Mouse (Mus musculus): ENCODE results near the gene Adnp.

- TF ChIP-seq CTCF (IDR thresholded peaks at IDR 0.05; ENCODE audit: borderline replicate concordance, extremely low read depth, insufficient read depth, insufficient read length) (no peak), POLR2A (IDR thresholded peaks at IDR 0.05; ENCODE audit: borderline replicate concordance, extremely low read depth, insufficient read depth, insufficient read length, poor library complexity, severe bottlenecking) (no peak)
These were observed 49.6 kb upstream of the Adnp start for GRCm38 (mm10) chr2:168256506-168256905.
